Mouse (Mus musculus): Measurements from ENCODE around the gene Cope.

- TF ChIP-seq CTCF (IDR thresholded peaks at IDR 0.05; ENCODE audit: control insufficient read depth, insufficient read depth, low read length) (no peak), POLR2A (IDR thresholded peaks at IDR 0.05; ENCODE audit: borderline replicate concordance, control insufficient read depth, low read depth, low read length) (no peak)
These were observed 11.1 kb downstream of the Cope start for GRCm38 (mm10) chr8:70313399-70313798.

Measured in bone marrow, adult 2 months (tissue).